ENCODE assay signal across 15 mouse cellular contexts in genomic region chr10:115349029-115349428, GRCm38 (mm10). TPM values are rescaled to one million over a fixed set of nuclear protein-coding genes. Genes with fewer than 3 reads are reported as not detected.
A peak's percentile ranks its signal among the peaks of the same experiment; 100 is the strongest.
DNase-seq lines count a peak whose midpoint lies in the region; ATAC-seq and TF ChIP-seq lines count a peak whose summit lies in the region.
"Had no signal": no experiment of that assay in that cellular context is flagged by ENCODE, and none has a peak within 500 bp of the region (broad histone marks: within the 10 kb centered on the region; RNA-seq: fewer than 3 reads in every experiment).

No protein-coding gene starts in this region.

- H3K27me3 ChIP-seq in hindbrain, embryonic 14.5 days (ENCODE audit: control insufficient read depth, insufficient read depth, low read length) = no peaks in the 10 kb centered on the region
- no peaks in the 10 kb centered on the region for H3K27me3 ChIP-seq in hindbrain, embryonic 12.5 days
- no peaks in the 10 kb centered on the region for H3K27me3 ChIP-seq in stomach, embryonic 15.5 days (replicated peaks)
- no peaks in the 10 kb centered on the region for H3K27me3 ChIP-seq in stomach, postnatal 0 days (ENCODE audit: control insufficient read depth, insufficient read depth, low read length)
- H3K27me3 ChIP-seq in intestine, embryonic 16.5 days (replicated peaks; ENCODE audit: control insufficient read depth, insufficient read depth, low read length) = no peaks in the 10 kb centered on the region
- H3K27me3 ChIP-seq: megakaryocyte, embryonic 14.5 days had no signal

- TF ChIP-seq EP300 in stomach, postnatal 0 days (optimal IDR thresholded peaks at IDR 0.05) = no peak

- DNase-seq in hindbrain, embryonic 14.5 days (ENCODE audit: low spot score) = no peak
- no peak for DNase-seq in stomach, postnatal 0 days (ENCODE audit: low spot score)
- no peak for DNase-seq in heart, adult 9 months (ENCODE audit: low spot score in 2 of 2)
- no peak for DNase-seq in lung, postnatal 10 days
- DNase-seq: B cell, adult 2 months; cerebellum, adult 18-20 months; thymus, postnatal 36 days had no signal

- no peak overlapping the region for H3K4me2 ChIP-seq in hindbrain, embryonic 14.5 days (replicated peaks)
- no peak overlapping the region for H3K4me2 ChIP-seq in hindbrain, embryonic 12.5 days (replicated peaks)
- no peak overlapping the region for H3K4me2 ChIP-seq in stomach, embryonic 15.5 days
- H3K4me2 ChIP-seq in stomach, postnatal 0 days (replicated peaks; ENCODE audit: low read depth) = no peak overlapping the region
- H3K4me2 ChIP-seq in intestine, embryonic 16.5 days (ENCODE audit: low read depth, low read length) = no peak overlapping the region

- H3K27ac ChIP-seq in hindbrain, embryonic 14.5 days = no peak overlapping the region
- no peak overlapping the region for H3K27ac ChIP-seq in hindbrain, embryonic 12.5 days
- no peak overlapping the region for H3K27ac ChIP-seq in stomach, embryonic 15.5 days
- H3K27ac ChIP-seq in stomach, postnatal 0 days (replicated peaks) = no peak overlapping the region
- H3K27ac ChIP-seq in intestine, embryonic 16.5 days (ENCODE audit: low read length) = no peak overlapping the region
- H3K27ac ChIP-seq: limb, embryonic 10.5 days; liver, embryonic 14.5 days had no signal

- WGBS in hindbrain, embryonic 14.5 days = 65% methylated on average over 10 of the region's 10 CpGs
- 76% methylated on average over 10 of the region's 10 CpGs for WGBS in hindbrain, embryonic 12.5 days
- WGBS in stomach, embryonic 15.5 days = 65% methylated on average over 10 of the region's 10 CpGs
- WGBS in stomach, postnatal 0 days = 61% methylated on average over 10 of the region's 10 CpGs
- whole genome bisulfite sequencing in intestine, embryonic 16.5 days = 62% methylated on average over 10 of the region's 10 CpGs

- H3K36me3 ChIP-seq in hindbrain, embryonic 14.5 days (replicated peaks; ENCODE audit: control insufficient read depth, insufficient read depth) = peaks cover 24% of the 10 kb centered on the region
- peaks cover 24% of the 10 kb centered on the region for H3K36me3 ChIP-seq in hindbrain, embryonic 12.5 days
- H3K36me3 ChIP-seq in stomach, embryonic 15.5 days = no peaks in the 10 kb centered on the region
- no peaks in the 10 kb centered on the region for H3K36me3 ChIP-seq in stomach, postnatal 0 days (ENCODE audit: control insufficient read depth, insufficient read depth, low read length)
- H3K36me3 ChIP-seq in intestine, embryonic 16.5 days (ENCODE audit: control insufficient read depth, insufficient read depth, low read length) = no peaks in the 10 kb centered on the region

- peak; percentile 51; the same call in 1 of the 2 replicates for ATAC-seq in hindbrain, embryonic 14.5 days (ENCODE audit: low FRiP score)
- ATAC-seq in hindbrain, embryonic 12.5 days (ENCODE audit: low FRiP score) = no peak
- peak; percentile 56; the same call in 1 of the 2 replicates for ATAC-seq in stomach, embryonic 15.5 days (ENCODE audit: insufficient read depth, low FRiP score, low read depth)
- no peak for ATAC-seq in stomach, postnatal 0 days (ENCODE audit: low FRiP score, low TSS enrichment)
- ATAC-seq in intestine, embryonic 16.5 days = peak; percentile 76
- ATAC-seq: lung, postnatal 0 days had no signal

- TF ChIP-seq CTCF in stomach, postnatal 0 days (IDR thresholded peaks at IDR 0.05; ENCODE audit: low read depth) = no peak

- H3K4me1 ChIP-seq in hindbrain, embryonic 14.5 days (replicated peaks; ENCODE audit: control insufficient read depth, insufficient read depth, low read length) = no peaks in the 10 kb centered on the region
- H3K4me1 ChIP-seq in hindbrain, embryonic 12.5 days = 0 out of 2 replicates have a peak, but pooled peaks cover 3% of the 10 kb centered on the region
- H3K4me1 ChIP-seq in stomach, embryonic 15.5 days = no peaks in the 10 kb centered on the region
- H3K4me1 ChIP-seq in stomach, postnatal 0 days (replicated peaks; ENCODE audit: control insufficient read depth, insufficient read depth) = no peaks in the 10 kb centered on the region
- no peaks in the 10 kb centered on the region for H3K4me1 ChIP-seq in intestine, embryonic 16.5 days (ENCODE audit: control insufficient read depth, insufficient read depth, low read length)
- H3K4me1 ChIP-seq: limb, embryonic 10.5 days had no signal

- no peaks in the 10 kb centered on the region for H3K9me3 ChIP-seq in hindbrain, embryonic 14.5 days (ENCODE audit: control insufficient read depth, low read length)
- no peaks in the 10 kb centered on the region for H3K9me3 ChIP-seq in hindbrain, embryonic 12.5 days (replicated peaks)
- H3K9me3 ChIP-seq in stomach, embryonic 15.5 days = no peaks in the 10 kb centered on the region
- no peaks in the 10 kb centered on the region for H3K9me3 ChIP-seq in stomach, postnatal 0 days (ENCODE audit: control insufficient read depth, low read length)
- no peaks in the 10 kb centered on the region for H3K9me3 ChIP-seq in intestine, embryonic 16.5 days (ENCODE audit: control insufficient read depth, low read length)
- H3K9me3 ChIP-seq: limb, embryonic 10.5 days; megakaryocyte, embryonic 14.5 days had no signal

- no peak overlapping the region for H3K4me3 ChIP-seq in hindbrain, embryonic 14.5 days (replicated peaks; ENCODE audit: low read length)
- H3K4me3 ChIP-seq in hindbrain, embryonic 12.5 days = no peak overlapping the region
- H3K4me3 ChIP-seq in stomach, embryonic 15.5 days (replicated peaks) = no peak overlapping the region
- H3K4me3 ChIP-seq in stomach, postnatal 0 days (ENCODE audit: low read depth, low read length) = no peak overlapping the region
- H3K4me3 ChIP-seq in intestine, embryonic 16.5 days (ENCODE audit: low read length) = no peak overlapping the region
- H3K4me3 ChIP-seq: erythroblast, embryonic 14.5 days; limb, embryonic 10.5 days; megakaryocyte, embryonic 14.5 days had no signal

- no peak overlapping the region for H3K9ac ChIP-seq in hindbrain, embryonic 14.5 days
- no peak overlapping the region for H3K9ac ChIP-seq in hindbrain, embryonic 12.5 days
- H3K9ac ChIP-seq in stomach, embryonic 15.5 days = no peak overlapping the region
- H3K9ac ChIP-seq in stomach, postnatal 0 days (ENCODE audit: low read length) = no peak overlapping the region
- H3K9ac ChIP-seq in intestine, embryonic 16.5 days (ENCODE audit: low read depth, low read length) = no peak overlapping the region
- H3K9ac ChIP-seq: liver, embryonic 14.5 days had no signal

RNA-seq across cellular contexts. Expression of gene Tmem19, which starts 13.3 kb away (rescaled TPM):
- 42.0 and 42.8 TPM in 2 replicates for polyA plus RNA-seq in hindbrain, embryonic 14.5 days (2014; fragmentation: Nextera tagmentation; extraction: Ambion mirVana)
- 41.9 and 44.6 TPM in 2 replicates for polyA plus RNA-seq in hindbrain, embryonic 12.5 days (2016; fragmentation: Nextera tagmentation; extraction: Ambion mirVana)
- polyA plus RNA-seq in stomach, embryonic 15.5 days (2015; fragmentation: Nextera tagmentation; extraction: Ambion mirVana) = 27.4 and 30.8 TPM in 2 replicates
- polyA plus RNA-seq in stomach, postnatal 0 days (2015; fragmentation: Nextera tagmentation; extraction: Ambion mirVana) = 26.3 and 29.5 TPM in 2 replicates
- polyA plus RNA-seq in intestine, embryonic 16.5 days (2015; fragmentation: Nextera tagmentation; extraction: Ambion mirVana) = 35.2 and 43.4 TPM in 2 replicates

RNA-seq across cellular contexts. Expression of gene Rab21, which starts 33.6 kb away (rescaled TPM):
- polyA plus RNA-seq in hindbrain, embryonic 14.5 days (2014; fragmentation: Nextera tagmentation; extraction: Ambion mirVana) = 12.1 and 13.4 TPM in 2 replicates
- polyA plus RNA-seq in hindbrain, embryonic 12.5 days (2016; fragmentation: Nextera tagmentation; extraction: Ambion mirVana) = 6.8 and 8.0 TPM in 2 replicates
- polyA plus RNA-seq in stomach, embryonic 15.5 days (2015; fragmentation: Nextera tagmentation; extraction: Ambion mirVana) = 9.7 and 12.2 TPM in 2 replicates
- polyA plus RNA-seq in stomach, postnatal 0 days (2015; fragmentation: Nextera tagmentation; extraction: Ambion mirVana) = 8.0 and 17.0 TPM in 2 replicates
- polyA plus RNA-seq in intestine, embryonic 16.5 days (2015; fragmentation: Nextera tagmentation; extraction: Ambion mirVana) = 4.7 and 5.1 TPM in 2 replicates

RNA-seq across cellular contexts. Expression of gene Thap2, which starts 35.2 kb away (rescaled TPM):
- polyA plus RNA-seq in hindbrain, embryonic 14.5 days (2014; fragmentation: Nextera tagmentation; extraction: Ambion mirVana) = 16.5 and 16.6 TPM in 2 replicates
- 34.2 and 38.5 TPM in 2 replicates for polyA plus RNA-seq in hindbrain, embryonic 12.5 days (2016; fragmentation: Nextera tagmentation; extraction: Ambion mirVana)
- 23.5 and 24.9 TPM in 2 replicates for polyA plus RNA-seq in stomach, embryonic 15.5 days (2015; fragmentation: Nextera tagmentation; extraction: Ambion mirVana)
- polyA plus RNA-seq in stomach, postnatal 0 days (2015; fragmentation: Nextera tagmentation; extraction: Ambion mirVana) = 13.1 and 13.7 TPM in 2 replicates
- 18.6 and 22.6 TPM in 2 replicates for polyA plus RNA-seq in intestine, embryonic 16.5 days (2015; fragmentation: Nextera tagmentation; extraction: Ambion mirVana)

RNA-seq across cellular contexts. Expression of gene Zfc3h1, which starts 35.7 kb away (rescaled TPM):
- 21.2 and 24.4 TPM in 2 replicates for polyA plus RNA-seq in hindbrain, embryonic 14.5 days (2014; fragmentation: Nextera tagmentation; extraction: Ambion mirVana)
- polyA plus RNA-seq in hindbrain, embryonic 12.5 days (2016; fragmentation: Nextera tagmentation; extraction: Ambion mirVana) = 26.3 and 28.2 TPM in 2 replicates
- 16.5 and 20.9 TPM in 2 replicates for polyA plus RNA-seq in stomach, embryonic 15.5 days (2015; fragmentation: Nextera tagmentation; extraction: Ambion mirVana)
- polyA plus RNA-seq in stomach, postnatal 0 days (2015; fragmentation: Nextera tagmentation; extraction: Ambion mirVana) = 6.7 and 8.7 TPM in 2 replicates
- 11.5 and 15.0 TPM in 2 replicates for polyA plus RNA-seq in intestine, embryonic 16.5 days (2015; fragmentation: Nextera tagmentation; extraction: Ambion mirVana)

Comparison
In these comparisons a context has a peak if more than half of its experiments do, and no peak if none do; other contexts are left out.
1. ATAC-seq: peak in hindbrain, embryonic 14.5 days (single experiment), stomach, embryonic 15.5 days (single experiment) and intestine, embryonic 16.5 days (single experiment); none in hindbrain, embryonic 12.5 days (single experiment) and stomach, postnatal 0 days (single experiment).